Comparison of ENCODE assay signal across 14 mouse cellular contexts in the genomic region with DNA sequence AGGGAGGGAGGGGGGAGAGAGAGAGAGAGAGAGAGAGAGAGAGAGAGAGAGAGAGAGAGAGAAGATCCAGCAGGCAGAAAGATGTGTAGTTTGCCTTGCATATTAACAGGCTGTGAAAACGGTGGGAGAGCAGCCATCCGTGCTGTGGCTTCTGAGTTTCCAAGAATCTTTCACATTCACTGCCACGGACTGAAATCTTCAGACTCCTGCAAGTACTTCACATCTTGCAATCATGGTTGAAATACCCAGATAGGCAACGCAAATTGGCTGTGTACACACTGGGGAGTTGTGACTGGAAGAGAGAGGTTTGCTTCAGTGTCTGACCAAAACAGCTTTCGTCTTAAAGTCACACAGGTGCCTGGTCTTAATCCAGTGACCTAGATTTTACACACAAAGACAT. TPM values are rescaled to one million over a fixed set of nuclear protein-coding genes. Genes with fewer than 3 reads are reported as not detected.
A peak's percentile ranks its signal among the peaks of the same experiment; 100 is the strongest.
DNase-seq lines count a peak whose midpoint lies in the region; ATAC-seq lines count a peak whose summit lies in the region.
"Had no signal": no experiment of that assay in that cellular context is flagged by ENCODE, and none has a peak within 500 bp of the region (broad histone marks: within the 10 kb centered on the region; RNA-seq: fewer than 3 reads in every experiment).

No protein-coding gene starts in this region.

- no peaks in the 10 kb centered on the region for H3K9me3 ChIP-seq in midbrain, embryonic 13.5 days
- H3K9me3 ChIP-seq in midbrain, embryonic 11.5 days (ENCODE audit: control insufficient read depth, low read length), result no peaks in the 10 kb centered on the region
- no peaks in the 10 kb centered on the region for H3K9me3 ChIP-seq in hindbrain, embryonic 16.5 days (ENCODE audit: control insufficient read depth, low read length)
- no peaks in the 10 kb centered on the region for H3K9me3 ChIP-seq in neural tube, embryonic 15.5 days (replicated peaks)
- H3K9me3 ChIP-seq: heart, embryonic 10.5 days had no signal

- H3K4me1 ChIP-seq in midbrain, embryonic 13.5 days (replicated peaks), result peaks cover 21% of the 10 kb centered on the region
- H3K4me1 ChIP-seq in midbrain, embryonic 11.5 days (ENCODE audit: control insufficient read depth, insufficient read depth, low read length), result no peaks in the 10 kb centered on the region
- peaks cover 12% of the 10 kb centered on the region for H3K4me1 ChIP-seq in hindbrain, embryonic 16.5 days (ENCODE audit: control insufficient read depth, insufficient read depth, low read depth, low read length)
- peaks cover 23% of the 10 kb centered on the region for H3K4me1 ChIP-seq in neural tube, embryonic 15.5 days

- H3K27ac ChIP-seq in midbrain, embryonic 13.5 days, result peak overlapping the region; percentile 35; the same call in 1 of the 2 replicates
- no peak overlapping the region for H3K27ac ChIP-seq in midbrain, embryonic 11.5 days (ENCODE audit: low read depth, low read length)
- H3K27ac ChIP-seq in hindbrain, embryonic 16.5 days (ENCODE audit: low read depth, low read length), result peak overlapping the region; percentile 70
- peak overlapping the region; percentile 83; the same call in 1 of the 2 replicates for H3K27ac ChIP-seq in neural tube, embryonic 15.5 days (replicated peaks)
- H3K27ac ChIP-seq: gastrocnemius, adult 2 months; heart, embryonic 10.5 days had no signal

- ATAC-seq in frontal cortex, adult (ENCODE audit: low TSS enrichment), result peak; percentile 35
- ATAC-seq in midbrain, embryonic 13.5 days, result no peak
- ATAC-seq in midbrain, embryonic 11.5 days (ENCODE audit: low FRiP score), result no peak
- 0 out of 2 replicates have a peak, but pooled peaks have one; percentile 34 for ATAC-seq in hindbrain, embryonic 16.5 days
- peak; percentile 26; the same call in 1 of the 2 replicates for ATAC-seq in neural tube, embryonic 15.5 days (ENCODE audit: low FRiP score)

- DNase-seq in frontal cortex, postnatal 25 days (ENCODE audit: low spot score in 2 of 2), result no peak
- no peak for DNase-seq in midbrain, embryonic 11.5 days (ENCODE audit: low spot score, missing footprints)
- DNase-seq in lung, postnatal 25 days (ENCODE audit: low spot score), result no peak
- DNase-seq: embryo, embryonic 11 days; gastrocnemius, adult 2 months; heart, postnatal 36 days; kidney, adult 9 months; lung, adult 2 months; thymus, postnatal 14 days had no signal

- H3K9ac ChIP-seq in midbrain, embryonic 13.5 days (replicated peaks), result no peak overlapping the region
- no peak overlapping the region for H3K9ac ChIP-seq in midbrain, embryonic 11.5 days (ENCODE audit: low read length)
- H3K9ac ChIP-seq in hindbrain, embryonic 16.5 days (ENCODE audit: low read depth, low read length), result no peak overlapping the region; the same call in 1 of the 2 replicates
- no peak overlapping the region for H3K9ac ChIP-seq in neural tube, embryonic 15.5 days (replicated peaks)

- H3K36me3 ChIP-seq in midbrain, embryonic 13.5 days, result no peaks in the 10 kb centered on the region
- H3K36me3 ChIP-seq in midbrain, embryonic 11.5 days (ENCODE audit: control insufficient read depth, insufficient read depth, low read length), result no peaks in the 10 kb centered on the region
- H3K36me3 ChIP-seq in hindbrain, embryonic 16.5 days (ENCODE audit: control insufficient read depth, insufficient read depth, low read length), result peaks cover under 1% of the 10 kb centered on the region; the same call in 1 of the 2 replicates
- H3K36me3 ChIP-seq in neural tube, embryonic 15.5 days, result no peaks in the 10 kb centered on the region
- H3K36me3 ChIP-seq: heart, embryonic 10.5 days had no signal

- no peak overlapping the region for H3K4me3 ChIP-seq in midbrain, embryonic 13.5 days (replicated peaks)
- no peak overlapping the region for H3K4me3 ChIP-seq in midbrain, embryonic 11.5 days (ENCODE audit: low read depth, low read length)
- peak overlapping the region; percentile 8; the same call in 1 of the 2 replicates for H3K4me3 ChIP-seq in hindbrain, embryonic 16.5 days (ENCODE audit: low read length)
- H3K4me3 ChIP-seq in neural tube, embryonic 15.5 days (replicated peaks), result peak overlapping the region; percentile 46

- WGBS in midbrain, embryonic 13.5 days, result 38% methylated on average over 5 of the region's 5 CpGs
- WGBS in midbrain, embryonic 11.5 days, result 50% methylated on average over 5 of the region's 5 CpGs
- WGBS in hindbrain, embryonic 16.5 days, result 31% methylated on average over 5 of the region's 5 CpGs
- 30% methylated on average over 5 of the region's 5 CpGs for WGBS in neural tube, embryonic 15.5 days

- peak overlapping the region; percentile 67 for H3K4me2 ChIP-seq in midbrain, embryonic 13.5 days (replicated peaks)
- H3K4me2 ChIP-seq in midbrain, embryonic 11.5 days, result no peak overlapping the region
- peak overlapping the region; percentile 61 for H3K4me2 ChIP-seq in hindbrain, embryonic 16.5 days (ENCODE audit: low read length)
- peak overlapping the region; percentile 71 for H3K4me2 ChIP-seq in neural tube, embryonic 15.5 days

- H3K27me3 ChIP-seq in midbrain, embryonic 13.5 days, result peaks cover 4% of the 10 kb centered on the region; the same call in 1 of the 2 replicates
- peaks cover 2% of the 10 kb centered on the region; the same call in 1 of the 2 replicates for H3K27me3 ChIP-seq in midbrain, embryonic 11.5 days (ENCODE audit: control insufficient read depth, insufficient read depth, low read length)
- no peaks in the 10 kb centered on the region for H3K27me3 ChIP-seq in hindbrain, embryonic 16.5 days (replicated peaks; ENCODE audit: control insufficient read depth, insufficient read depth, low read length)
- H3K27me3 ChIP-seq in neural tube, embryonic 15.5 days (replicated peaks), result 0 out of 2 replicates have a peak, but pooled peaks cover 2% of the 10 kb centered on the region

RNA-seq across cellular contexts. Expression of gene Rgs4, which starts 1.0 kb away (rescaled TPM):
- 23.8 and 25.4 TPM in 2 replicates for polyA plus RNA-seq in midbrain, embryonic 13.5 days (2015; fragmentation: Nextera tagmentation; extraction: Ambion mirVana)
- 24.0 and 29.7 TPM in 2 replicates for polyA plus RNA-seq in midbrain, embryonic 11.5 days (2014; fragmentation: Nextera tagmentation; extraction: Ambion mirVana)
- 103 and 104 TPM in 2 replicates for polyA plus RNA-seq in hindbrain, embryonic 16.5 days (2015; fragmentation: Nextera tagmentation; extraction: Ambion mirVana)
- polyA plus RNA-seq in neural tube, embryonic 15.5 days (2015; fragmentation: Nextera tagmentation; extraction: Ambion mirVana), result 90.4 and 99.2 TPM in 2 replicates

Comparison
In these comparisons a context has a peak if more than half of its experiments do, and no peak if none do; other contexts are left out.
1. ATAC-seq: peak in frontal cortex, adult (single experiment), hindbrain, embryonic 16.5 days (single experiment) and neural tube, embryonic 15.5 days (single experiment); none in midbrain, embryonic 13.5 days (single experiment) and midbrain, embryonic 11.5 days (single experiment).
2. H3K4me3 ChIP-seq: peak in hindbrain, embryonic 16.5 days (single experiment) and neural tube, embryonic 15.5 days (single experiment); none in midbrain, embryonic 13.5 days (single experiment) and midbrain, embryonic 11.5 days (single experiment).